Mouse (Mus musculus) retina, adult 2 months (tissue): ENCODE data around the gene Glt6d1.

Experiments
- DNase-seq: peaks from one replicate; pipeline ENCODE4 v3.0.0-alpha.2; 2012; ENCODE audit warnings: low read depth, low spot score

The Glt6d1 gene

DNA sequence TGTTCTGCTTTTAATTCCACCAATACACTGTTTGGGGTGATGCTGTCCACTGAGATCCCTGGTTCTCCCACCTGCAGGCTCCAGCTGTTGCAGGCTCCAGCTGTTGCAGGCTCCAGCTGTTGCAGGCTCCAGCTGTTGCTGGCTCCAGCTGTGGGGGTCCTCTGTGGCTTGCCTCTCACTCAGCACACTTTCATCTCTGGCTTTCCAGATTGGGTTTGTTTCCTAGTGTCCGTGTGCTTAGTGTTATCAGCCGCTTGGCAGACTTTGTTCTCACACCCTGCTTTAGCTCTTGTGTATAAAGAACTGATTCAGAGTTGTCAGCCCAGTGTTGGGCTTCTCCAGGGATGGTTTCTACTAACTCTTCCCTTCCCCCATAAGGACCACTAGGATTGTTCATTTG, 18.0 kb downstream of the Glt6d1 start:
- DNase-seq, result no peak

DNA sequence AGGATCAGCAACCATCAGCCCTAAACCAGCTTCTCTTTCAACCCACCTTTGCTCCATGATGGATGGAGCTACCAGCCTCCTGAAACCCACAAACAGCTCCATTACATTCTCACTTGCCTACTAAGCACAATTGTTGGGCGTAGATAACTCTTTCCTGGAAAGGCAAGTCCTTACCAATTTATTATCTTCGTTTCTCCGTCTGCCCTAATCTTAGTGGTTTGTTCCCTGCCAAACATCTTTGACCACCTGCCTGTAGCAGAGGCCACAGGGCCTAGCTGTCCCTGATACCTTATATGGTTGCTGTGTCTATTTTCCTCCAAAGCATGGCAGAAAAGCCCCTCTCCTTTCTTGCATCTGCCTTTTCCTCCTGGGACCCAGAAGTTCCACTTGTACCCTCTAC, 26.6 kb downstream of the Glt6d1 start:
- no peak for DNase-seq

DNA sequence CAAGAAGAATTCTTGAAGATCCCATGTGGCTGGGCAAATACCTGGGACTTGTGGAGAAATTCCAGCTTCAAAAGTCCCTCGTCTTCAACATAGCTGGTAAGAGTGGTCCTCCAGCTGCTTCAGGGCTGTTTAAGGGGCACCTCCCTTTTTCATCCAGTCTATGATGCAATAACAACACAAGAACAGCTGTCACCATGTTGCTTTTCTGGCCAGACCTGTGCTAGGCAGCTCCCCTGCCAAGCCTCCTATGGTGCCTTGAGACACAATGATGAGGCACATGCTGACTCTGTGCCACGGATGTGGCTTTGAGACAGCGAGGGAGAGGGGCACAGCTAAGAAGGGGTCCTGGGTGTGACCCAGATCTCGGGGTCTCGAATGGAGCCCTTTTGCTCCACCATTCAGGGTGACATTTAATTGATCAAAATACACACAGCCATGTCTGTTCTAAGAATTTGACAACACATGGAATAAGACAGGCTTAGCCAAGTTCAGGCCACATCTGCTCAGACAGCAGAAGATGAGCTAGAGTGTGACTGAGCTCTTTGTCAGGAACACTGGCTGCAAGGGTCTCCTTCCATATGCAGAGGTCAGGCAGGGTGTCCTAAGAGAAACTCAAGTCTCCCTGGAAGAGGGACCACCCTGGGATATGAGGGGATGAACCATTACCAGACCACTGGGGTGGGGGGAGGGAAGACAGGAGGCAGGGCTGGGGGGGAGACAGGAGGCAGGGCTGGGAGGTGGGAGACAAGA, 29.9 kb downstream of the Glt6d1 start:
- DNase-seq, result no peak

DNA sequence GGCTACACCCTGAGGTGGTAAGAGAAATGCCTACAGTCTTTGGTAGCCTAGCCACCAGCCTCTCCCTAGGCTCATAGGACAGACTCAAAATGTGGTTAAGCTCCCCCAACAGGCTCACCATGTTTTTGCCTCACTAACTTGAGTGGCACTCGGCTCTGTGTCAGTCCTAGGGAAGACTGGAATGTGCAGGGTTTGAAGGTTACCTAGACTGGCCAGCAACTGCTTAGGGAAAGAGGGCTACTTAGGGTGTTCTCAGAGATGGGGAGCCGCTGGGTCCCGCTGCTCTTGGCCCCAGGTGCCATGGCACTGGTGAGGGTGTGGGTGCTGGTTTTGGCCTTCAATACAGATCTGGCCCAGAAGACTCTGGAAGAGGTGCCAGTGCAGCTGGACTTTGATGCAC, 33.7 kb downstream of the Glt6d1 start, which contains the start of gene Gm13539:
Gene Gm13539 (plus strand): TSS at position 301 of the 400 bp plus-strand sequence.
- no peak for DNase-seq

GRCm38 (mm10) chr2:25780921-25781320, 34.7 kb downstream of the Glt6d1 start:
- no peak for DNase-seq

DNA sequence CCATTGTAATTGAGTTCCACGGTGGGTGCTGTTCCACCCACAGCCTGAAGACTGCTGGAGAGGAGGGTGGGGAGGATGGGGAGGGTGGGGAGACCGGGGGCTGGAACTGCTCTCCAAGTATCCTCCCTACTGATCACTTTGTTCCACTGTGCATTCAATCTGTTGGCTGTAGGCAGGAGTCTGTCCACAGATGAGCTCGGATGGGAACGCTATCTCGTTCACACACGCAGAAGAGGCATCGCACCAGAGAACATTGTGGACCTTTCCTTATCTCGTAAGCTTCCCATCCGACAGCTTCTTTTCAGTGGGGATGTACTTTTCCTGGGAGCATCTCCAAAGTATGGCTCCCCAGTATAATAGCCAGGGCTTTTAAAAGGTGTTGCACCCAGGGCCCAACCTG, 36.6 kb downstream of the Glt6d1 start:
- DNase-seq, result no peak

- no peak for DNase-seq
Observed at GRCm38 (mm10) chr2:25776717-25777116, 38.9 kb downstream of the Glt6d1 start, which contains the start of gene Lcn11. Lcn11 (plus strand) TSS chr2:25777017.

DNA sequence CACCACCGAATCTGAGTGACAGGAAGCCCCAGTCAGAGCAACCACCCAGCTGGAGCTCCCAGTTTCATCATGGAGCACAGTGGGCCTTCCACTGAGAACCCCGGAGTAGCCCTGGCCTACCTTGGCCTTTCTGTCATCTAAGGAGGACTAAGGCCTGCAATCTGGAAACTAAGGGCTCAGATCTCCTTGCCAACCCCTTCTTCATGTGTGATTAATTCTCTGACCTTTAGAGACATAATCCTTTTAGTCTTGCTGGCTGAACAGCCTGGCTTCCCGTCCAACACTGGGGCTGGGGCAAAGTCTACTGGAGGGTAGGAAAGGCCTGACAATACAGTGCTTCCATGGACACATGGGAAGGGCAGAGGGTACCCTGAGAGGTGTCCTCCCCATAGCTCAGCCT, 39.7 kb downstream of the Glt6d1 start:
- no peak for DNase-seq

DNA sequence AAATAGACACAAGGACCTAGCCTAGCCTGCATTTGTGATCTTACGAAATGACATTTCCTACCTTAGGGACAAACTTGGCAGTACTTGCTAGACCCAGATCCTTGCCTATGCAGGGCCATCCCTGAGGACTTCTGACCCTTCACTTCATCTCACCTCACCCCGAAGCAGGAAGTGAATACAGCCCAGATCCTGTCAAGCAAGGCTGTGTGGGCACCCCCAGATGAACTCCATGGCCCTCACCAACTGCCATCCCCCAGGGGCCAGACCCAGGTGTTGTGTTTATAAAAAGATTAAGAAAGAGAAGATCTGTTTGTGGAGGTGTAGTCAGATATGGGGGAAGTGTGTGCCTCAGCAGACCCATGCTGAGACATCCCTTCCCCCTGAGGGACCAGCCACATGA, 41.0 kb downstream of the Glt6d1 start:
- DNase-seq, result no peak

- no peak for DNase-seq
Observed at GRCm38 (mm10) chr2:25773507-25773906, 42.1 kb downstream of the Glt6d1 start.

GRCm38 (mm10) chr2:25767764-25768163, 47.9 kb downstream of the Glt6d1 start:
- no peak for DNase-seq

- no peak for DNase-seq
Observed at GRCm38 (mm10) chr2:25765269-25765668, 50.4 kb downstream of the Glt6d1 start, which contains the start of gene Lcn3. Lcn3 (plus strand) TSS chr2:25765569.

DNA sequence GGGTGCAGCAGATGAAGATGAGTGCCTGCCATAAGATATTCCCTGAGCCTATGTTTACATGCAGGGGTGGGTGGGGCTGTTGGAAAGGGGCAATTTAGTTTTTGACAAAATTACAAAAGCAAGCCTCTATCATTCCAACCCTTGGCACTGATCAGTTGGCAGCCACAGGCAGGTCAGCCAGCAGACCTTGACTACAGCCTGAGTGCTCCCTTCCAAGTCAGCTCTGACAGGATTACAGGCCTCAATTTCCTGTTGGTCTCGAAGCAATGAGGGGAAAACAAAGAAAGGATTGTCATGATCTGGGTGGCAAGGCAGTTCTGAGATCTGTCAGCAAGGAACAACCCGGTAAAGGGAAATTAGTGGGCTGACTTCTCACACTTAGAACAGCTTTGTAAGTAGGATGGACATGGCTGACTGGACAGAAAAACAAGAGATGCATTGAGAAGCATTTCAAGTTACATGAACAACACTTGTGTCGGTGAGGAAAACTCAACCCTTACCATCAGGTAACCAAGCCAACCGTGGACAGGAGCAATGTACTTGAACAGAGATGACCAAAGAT, 57.5 kb downstream of the Glt6d1 start:
- no peak for DNase-seq

GRCm38 (mm10) chr2:25754201-25754600, 61.4 kb downstream of the Glt6d1 start:
- DNase-seq, result no peak
